In the genomic region with DNA sequence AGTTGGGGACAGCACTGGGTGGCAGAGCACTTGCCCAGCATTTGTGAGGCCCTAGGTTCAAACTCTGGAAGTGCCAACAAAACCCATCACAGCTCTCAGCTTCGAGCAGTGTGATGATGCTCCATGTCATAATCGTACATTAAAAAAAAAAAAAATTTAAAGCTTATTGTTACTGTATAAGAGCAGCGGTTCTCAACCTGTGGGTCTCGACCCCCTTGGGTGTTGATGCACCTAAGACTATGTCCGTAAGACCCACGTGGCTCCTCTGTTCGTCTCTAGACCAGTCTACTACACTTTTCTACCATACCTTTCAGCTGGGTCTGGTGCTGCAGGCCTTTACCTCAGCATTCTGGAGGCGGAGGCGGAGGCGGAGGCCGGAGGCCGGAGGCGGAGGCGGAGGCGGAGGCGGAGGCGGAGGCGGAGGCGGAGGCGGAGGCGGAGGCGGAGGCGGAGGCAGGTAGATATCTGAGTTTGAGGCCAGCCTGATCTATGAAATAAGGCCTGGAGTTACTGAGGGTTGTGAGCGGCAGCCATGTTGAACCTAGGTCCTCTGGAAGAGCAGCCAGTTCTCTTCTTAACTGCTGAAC, we compare ENCODE assay signal across 10 mouse cellular contexts.
"Had no signal": no experiment of that assay in that cellular context is flagged by ENCODE, and none has a peak within 500 bp of the region (broad histone marks: within the 10 kb centered on the region; RNA-seq: fewer than 3 reads in every experiment).

No protein-coding gene starts in this region.

- H3K9me3 ChIP-seq: limb, embryonic 15.5 days; midbrain, embryonic 13.5 days had no signal

- DNase-seq: kidney, adult 9 months; layer of hippocampus, adult 9-11 months; layer of hippocampus, postnatal 36 days; lung, adult 18-20 months; thymus, adult 2 months; thymus, postnatal 25 days had no signal

- H3K4me1 ChIP-seq: limb, embryonic 15.5 days; midbrain, embryonic 13.5 days had no signal

- H3K27me3 ChIP-seq: limb, embryonic 15.5 days; midbrain, embryonic 13.5 days had no signal

- H3K36me3 ChIP-seq: limb, embryonic 15.5 days; midbrain, embryonic 13.5 days had no signal

- H3K4me2 ChIP-seq: limb, embryonic 15.5 days; midbrain, embryonic 13.5 days had no signal

- H3K27ac ChIP-seq: kidney, postnatal 0 days; limb, embryonic 15.5 days; midbrain, embryonic 13.5 days; stomach, postnatal 0 days had no signal

- ATAC-seq: midbrain, embryonic 13.5 days had no signal

- H3K9ac ChIP-seq: limb, embryonic 15.5 days; midbrain, embryonic 13.5 days had no signal

- H3K4me3 ChIP-seq: limb, embryonic 15.5 days; midbrain, embryonic 13.5 days had no signal
